Mouse (Mus musculus) gastrocnemius, postnatal 25 days (tissue): ENCODE results near the gene Gm5767. TPM values are rescaled to one million over a fixed set of nuclear protein-coding genes. Genes with fewer than 3 reads are reported as not detected.

Source experiments
- DNase-seq: peaks from one replicate; pipeline ENCODE4 v3.0.0; 2022
- total RNA-seq, 2 experiments: library from RNA; stranded (reverse); gene quantifications; 1 replicate in 1 of 2; 2 replicates in 1 of 2; pipeline ENCODE4 v1.2.3; 2021

Gene Gm5767
- total RNA-seq, 2 experiments from 2014 or later, result not detected

DNA sequence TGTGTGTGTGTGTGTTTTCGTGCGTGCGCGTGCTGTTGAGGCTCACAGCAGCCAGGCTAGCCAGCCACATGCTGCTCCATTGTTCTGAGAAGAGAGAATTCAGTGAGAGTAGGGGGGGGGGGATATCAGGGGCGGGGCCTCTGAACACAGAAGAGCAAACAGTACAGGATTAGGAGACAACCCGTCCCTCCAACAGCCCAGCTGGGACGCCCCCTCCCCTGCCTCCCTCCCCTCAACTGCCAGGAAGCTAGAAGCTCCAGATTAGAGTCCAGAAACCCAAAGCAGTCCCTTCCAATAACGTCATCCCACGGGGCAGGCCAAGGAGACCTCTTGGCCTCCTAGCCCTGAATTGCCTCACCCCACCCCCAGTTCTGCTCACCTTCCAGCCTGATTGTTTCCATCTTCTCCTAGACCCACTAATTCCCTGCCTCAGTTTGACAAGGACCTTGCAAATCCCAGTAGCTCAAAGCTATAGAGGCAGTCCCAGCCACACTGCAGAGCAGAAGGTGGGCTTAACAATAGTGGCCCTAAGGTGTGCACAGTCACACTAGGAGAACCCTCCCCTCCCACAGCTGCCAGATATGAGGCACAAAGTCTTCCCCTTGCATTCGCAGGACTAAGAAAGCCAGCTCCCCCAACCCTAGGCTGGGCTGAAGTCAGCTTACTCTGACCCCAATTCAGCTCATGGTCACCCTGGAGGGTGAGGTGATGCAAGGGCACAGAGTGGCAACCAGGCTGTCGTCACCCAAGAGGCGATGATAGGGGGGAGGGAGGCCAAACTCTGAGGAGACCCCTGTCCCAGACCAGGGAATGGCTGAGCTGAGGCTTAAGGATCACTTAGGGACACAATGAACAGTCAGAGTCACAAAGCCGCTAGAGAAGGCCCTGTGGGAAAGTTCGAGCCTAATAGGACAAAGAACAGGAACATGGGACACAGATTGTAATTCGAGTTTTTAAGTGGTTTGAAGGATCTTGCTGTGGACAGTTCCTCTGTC is 10.2 kb upstream of the Gm5767 start:
- DNase-seq, result no peak

GRCm38 (mm10) chr16:8671551-8672349 is 8.8 kb upstream of the Gm5767 start, which contains the start of gene Carhsp1:
Gene Carhsp1 (minus strand): TSS chr16:8672155.
- peak; percentile 95 for DNase-seq

GRCm38 (mm10) chr16:8672350-8672687 is 8.3 kb upstream of the Gm5767 start:
- DNase-seq, result no peak

- DNase-seq, result no peak
Measured at GRCm38 (mm10) chr16:8672811-8673210, 7.8 kb upstream of the Gm5767 start.

DNA sequence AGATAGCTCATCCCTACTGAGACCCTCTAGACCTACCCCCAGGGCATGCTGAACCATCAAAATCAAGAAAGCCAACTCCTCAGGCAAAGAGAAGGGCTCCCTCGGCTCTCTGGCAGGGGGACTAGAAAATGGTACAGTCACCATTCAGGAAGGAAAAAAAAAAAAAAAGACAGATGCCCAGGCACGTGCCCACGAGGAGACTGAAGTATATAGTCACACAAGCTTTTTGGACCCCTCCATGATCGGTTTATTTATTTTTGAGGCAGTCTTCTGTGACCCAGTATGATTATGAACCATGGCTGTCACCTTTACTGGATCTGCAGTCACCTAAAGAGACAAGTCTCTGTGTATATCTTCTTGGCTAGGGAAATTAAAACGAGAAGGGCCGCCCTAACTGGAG is 7.2 kb upstream of the Gm5767 start:
- no peak for DNase-seq

DNA sequence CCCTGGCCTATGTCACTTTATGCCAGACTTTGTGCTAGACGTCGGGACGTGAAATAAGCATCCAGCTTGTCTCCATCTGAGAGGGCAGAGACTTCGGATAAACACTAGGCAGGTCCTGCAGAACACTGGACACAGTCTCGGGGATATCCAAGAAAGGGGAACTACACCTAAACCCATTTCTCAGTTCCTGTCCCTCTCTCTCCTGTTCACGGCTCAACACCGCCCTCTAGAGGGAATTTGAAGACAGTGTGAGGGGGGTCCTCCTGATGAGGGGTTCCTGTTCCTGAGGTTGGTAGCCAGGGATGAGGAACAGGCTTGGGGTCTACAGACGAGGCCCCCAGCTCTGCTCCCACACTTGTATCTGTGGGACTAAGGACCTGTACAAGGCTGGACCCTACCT is 6.4 kb upstream of the Gm5767 start:
- DNase-seq, result no peak

DNA sequence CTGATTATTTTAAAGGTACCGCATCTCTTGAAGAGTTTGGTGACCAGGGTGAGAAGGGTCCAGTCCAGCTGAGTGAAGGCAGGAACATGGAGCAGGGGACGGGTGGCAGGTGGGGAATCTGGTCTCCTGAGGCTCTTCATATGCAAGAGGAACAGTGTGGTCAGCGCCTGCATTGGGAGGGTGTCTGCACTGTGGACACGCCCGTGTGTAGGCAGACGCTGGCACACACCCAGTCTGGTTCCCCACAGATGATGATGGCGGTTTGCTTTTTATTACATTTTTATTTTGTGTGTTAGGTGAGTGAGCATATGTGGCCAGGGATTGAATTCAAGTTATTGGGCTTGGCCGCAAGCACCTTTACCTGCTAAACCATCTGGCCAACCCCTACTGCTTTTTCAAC is 5.0 kb upstream of the Gm5767 start:
- no peak for DNase-seq

- DNase-seq, result no peak
Measured at GRCm38 (mm10) chr16:8676228-8676627, 4.3 kb upstream of the Gm5767 start.

GRCm38 (mm10) chr16:8676800-8677199 is 3.8 kb upstream of the Gm5767 start:
- DNase-seq, result no peak

GRCm38 (mm10) chr16:8678035-8678434 is 2.5 kb upstream of the Gm5767 start:
- no peak for DNase-seq

DNA sequence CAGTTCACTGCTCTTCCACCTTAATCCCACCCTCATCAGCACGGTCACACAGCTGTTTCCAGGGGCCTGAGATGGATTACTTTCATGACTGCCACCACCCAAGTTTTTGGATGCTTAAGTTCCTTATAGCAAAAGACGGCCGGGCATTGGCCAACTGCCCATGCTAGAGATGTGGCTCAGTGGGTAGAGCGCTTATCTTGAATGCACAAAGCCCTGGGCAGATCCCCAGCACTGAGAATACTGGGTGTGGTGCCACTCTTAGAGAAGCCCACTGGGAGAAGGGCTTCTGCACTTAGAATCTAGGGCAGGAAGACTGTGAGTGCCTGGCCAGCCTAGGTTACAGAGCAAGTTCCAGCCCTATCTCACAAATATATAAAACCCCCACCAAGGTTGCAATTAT is 1.9 kb upstream of the Gm5767 start:
- DNase-seq, result no peak

DNA sequence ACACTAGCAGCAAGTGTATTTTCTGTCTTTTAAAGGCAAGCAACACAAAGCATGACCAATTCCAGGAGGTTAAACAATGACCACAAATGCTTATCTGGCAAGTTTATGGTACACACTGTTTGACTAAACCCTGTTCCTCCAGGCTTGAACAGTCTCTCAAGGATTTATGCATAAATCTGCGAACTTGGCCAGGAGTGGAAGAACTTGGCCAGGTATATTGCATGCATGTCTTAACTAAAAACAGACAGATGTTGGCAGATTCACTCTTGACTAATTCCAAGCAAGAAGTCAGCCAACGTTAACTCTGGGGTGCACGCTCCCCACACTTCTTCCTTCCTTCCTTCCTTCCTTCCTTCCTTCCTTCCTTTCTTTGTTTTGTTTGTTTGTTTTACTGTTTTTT is 790 bp upstream of the Gm5767 start:
- no peak for DNase-seq

DNA sequence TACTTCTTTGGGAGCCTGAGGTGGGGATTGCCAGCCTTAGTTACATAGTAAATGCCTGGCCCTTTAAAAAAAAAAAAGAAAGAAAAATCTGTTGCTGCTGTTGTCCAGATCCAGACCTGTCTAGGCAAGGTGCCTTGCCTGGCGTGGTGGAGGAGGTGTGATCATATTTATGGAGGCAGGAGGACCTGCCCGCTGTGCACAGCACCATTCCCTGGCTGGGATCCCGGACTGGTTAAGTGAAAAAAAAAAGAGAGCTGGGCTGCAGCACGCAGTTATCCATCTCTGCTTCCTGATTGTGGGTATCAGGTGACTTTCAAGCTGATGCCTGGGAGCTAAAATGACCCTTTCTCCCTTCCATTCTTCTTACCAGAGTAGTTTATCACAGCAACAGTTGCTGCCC is 4.5 kb downstream of the Gm5767 start:
- DNase-seq, result no peak

- peak; percentile 53 for DNase-seq
Measured at GRCm38 (mm10) chr16:8686121-8686870, 5.7 kb downstream of the Gm5767 start.

- no peak for DNase-seq
Measured at GRCm38 (mm10) chr16:8686871-8687535, 6.4 kb downstream of the Gm5767 start.

DNA sequence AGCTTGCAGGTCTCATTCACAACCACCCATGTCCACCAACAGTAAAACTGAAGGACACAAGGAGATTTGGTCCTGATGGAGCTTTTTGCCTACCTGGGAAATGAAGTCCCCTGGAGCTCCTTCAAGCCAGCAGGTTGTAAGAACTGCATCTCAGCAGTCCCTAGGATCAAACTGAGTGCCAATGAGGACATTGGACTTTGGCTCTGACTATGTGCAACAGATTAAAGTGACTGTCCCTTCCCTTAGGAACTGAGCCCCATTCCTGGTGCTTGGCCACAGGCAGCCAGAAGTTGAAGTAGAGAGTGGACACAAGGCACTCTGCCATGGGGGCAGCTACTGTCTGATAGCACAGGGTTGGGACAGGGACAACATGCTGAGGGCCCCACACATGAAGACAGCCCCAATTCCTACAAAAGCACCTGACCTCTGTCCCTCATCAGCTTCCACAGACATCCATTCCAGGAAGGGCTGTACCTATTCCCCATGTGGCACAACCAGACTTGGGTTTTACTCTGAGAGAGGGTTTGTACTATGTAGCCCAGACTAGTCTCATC is 7.1 kb downstream of the Gm5767 start:
- no peak for DNase-seq

DNA sequence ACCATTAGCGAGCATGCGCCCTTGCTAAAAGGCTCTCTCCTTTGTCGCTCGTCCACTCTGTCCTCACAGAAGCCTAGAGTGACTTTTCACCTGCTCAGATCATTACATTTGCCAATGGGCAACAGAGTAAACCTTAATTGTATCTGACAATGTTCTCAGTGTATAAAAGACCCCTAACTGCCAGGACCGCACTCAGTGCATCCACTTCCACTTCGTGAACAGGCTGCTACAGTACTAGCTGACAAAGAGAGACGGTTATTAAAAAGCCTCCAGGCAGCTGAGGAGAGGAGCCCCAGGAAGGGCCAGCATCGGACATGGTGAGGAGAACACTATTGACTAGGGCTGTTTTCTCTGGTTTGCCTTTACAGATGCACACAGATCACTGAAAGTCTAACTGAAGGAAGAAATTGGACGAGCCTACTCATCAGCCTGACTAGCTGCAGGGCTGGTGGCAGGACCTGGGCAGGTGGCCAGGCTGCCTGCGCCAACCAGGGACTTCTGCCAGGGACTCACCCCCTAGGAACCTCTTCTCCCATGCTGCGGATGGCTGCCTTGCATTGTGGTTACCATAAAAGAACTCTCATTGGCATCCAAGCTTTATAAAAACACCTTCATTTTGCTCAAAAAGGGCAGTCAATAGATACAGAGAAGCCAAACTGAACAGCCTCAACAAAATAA is 9.5 kb downstream of the Gm5767 start:
- DNase-seq, result no peak

DNA sequence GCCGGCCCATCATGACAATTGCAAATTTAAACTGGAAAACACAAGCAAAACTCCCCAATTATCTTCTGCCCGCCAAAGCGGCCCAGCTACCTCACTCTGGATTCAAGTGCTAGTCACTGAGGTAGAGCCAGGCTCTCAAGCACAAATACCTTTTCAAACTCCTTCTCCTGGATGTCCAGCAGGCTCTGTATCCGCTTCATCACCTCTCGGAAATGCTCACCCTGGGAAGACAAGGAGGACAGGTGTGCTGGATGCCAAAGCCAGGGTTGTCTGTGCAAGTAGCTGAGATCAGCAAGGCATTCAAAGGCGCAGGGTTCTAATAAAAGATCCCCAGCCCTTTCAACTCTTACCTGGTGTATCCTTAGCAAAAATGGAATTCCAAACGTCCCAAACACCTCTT is 10.6 kb downstream of the Gm5767 start:
- no peak for DNase-seq

DNA sequence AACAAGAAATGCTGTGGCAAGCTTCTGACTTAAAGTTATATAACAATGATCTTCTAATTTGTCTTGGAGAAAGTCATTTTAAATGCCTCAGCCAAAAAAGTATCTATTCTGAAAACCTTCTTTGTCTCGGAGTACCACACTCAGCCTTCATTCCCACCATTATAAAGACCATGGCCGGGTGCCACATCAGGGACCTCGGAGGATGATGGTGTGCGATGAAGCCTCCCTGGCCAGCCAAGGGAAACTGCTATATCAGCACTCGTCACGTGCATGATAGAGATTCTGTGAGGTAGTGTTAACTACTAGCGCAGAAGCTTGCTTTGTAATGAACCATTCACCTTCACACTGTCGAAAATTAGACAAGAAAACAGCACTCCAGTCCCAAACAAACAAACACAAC is 19.0 kb downstream of the Gm5767 start:
- no peak for DNase-seq

DNA sequence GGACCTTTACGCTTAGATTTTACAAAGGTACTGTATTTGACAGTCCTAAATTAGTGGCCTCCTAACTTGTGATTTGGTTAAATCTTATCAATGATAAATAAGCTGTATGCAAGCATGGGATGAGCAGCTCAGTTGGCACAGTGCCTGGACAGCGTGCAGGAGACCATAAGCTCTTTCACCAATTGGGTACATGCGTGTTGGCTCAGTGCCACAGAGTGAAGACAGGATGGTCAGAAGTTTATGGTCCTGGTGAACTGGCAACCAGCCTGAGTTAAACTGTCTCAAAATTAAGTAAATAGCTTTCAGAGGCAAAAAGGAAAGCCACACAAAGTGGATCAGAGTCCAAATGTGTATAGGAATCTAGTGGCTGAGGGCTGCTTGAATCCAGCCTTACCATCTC is 20.0 kb downstream of the Gm5767 start:
- DNase-seq, result no peak

GRCm38 (mm10) chr16:8711998-8712397 is 31.4 kb downstream of the Gm5767 start:
- peak; percentile 19 for DNase-seq
